Mouse (Mus musculus) liver, embryonic 14.5 days (tissue): ENCODE measurements around the gene Tpsb2. TPM values are rescaled to one million over a fixed set of nuclear protein-coding genes. Genes with fewer than 3 reads are reported as not detected.

ENCODE experiments used
- ATAC-seq: fragments of 200-750 bp; cut with Nextera tagmentation; 2 replicates; pipeline ENCODE4 v1.8.0; 2017; ENCODE audit warnings: moderate number of reproducible peaks, mild to moderate bottlenecking, moderate library complexity; ENCODE audit not compliant: insufficient read depth
- DNase-seq, 3 experiments: peaks; one replicate each; pipeline ENCODE4 v3.0.0-alpha.2; 2012 to 2013; ENCODE audit warnings: low read depth in 3 of 3, low spot score in 3 of 3
- H3K27ac ChIP-seq: fragments of 300-500 bp; sonication (generic); 2 replicates; pipeline ENCODE4 v1.5.1; 2014; ENCODE audit warnings: moderate library complexity, mild to moderate bottlenecking, control low read depth, inconsistent platforms
- H3K27me3 ChIP-seq: fragments of 300-500 bp; sonication (generic); 2 replicates; pipeline ENCODE4 v1.6.1; 2014; ENCODE audit warnings: mild to moderate bottlenecking, low read length, moderate library complexity; ENCODE audit not compliant: control insufficient read depth, insufficient read depth
- H3K36me3 ChIP-seq: fragments of 300-500 bp; sonication (generic); replicated peaks from 2 replicates; pipeline ENCODE4 v1.6.1; 2014; ENCODE audit warnings: low read depth; ENCODE audit not compliant: control insufficient read depth, insufficient read depth
- H3K4me1 ChIP-seq, 2 experiments: fragments of 200-500 bp in 1 of 2; fragments of 300-500 bp in 1 of 2; sonication (generic) in 1 of 2; replicated peaks; 2 replicates each; pipeline ENCODE4 v1.6.1; 2012 to 2014; ENCODE audit warnings: antibody characterized with exemption in 1 of 2, inconsistent platforms in 1 of 2, low read length in 1 of 2; ENCODE audit not compliant: control insufficient read depth in 2 of 2, insufficient read depth in 2 of 2
- H3K4me2 ChIP-seq: fragments of 300-500 bp; sonication (generic); 2 replicates; pipeline ENCODE4 v1.6.1; 2014; ENCODE audit warnings: low read depth, mild to moderate bottlenecking, control low read depth, moderate library complexity
- H3K4me3 ChIP-seq, 2 experiments: fragments of 200-500 bp in 1 of 2; fragments of 300-500 bp in 1 of 2; sonication (generic) in 1 of 2; 2 replicates each; pipeline ENCODE4 v1.5.1; 2012 to 2014; ENCODE audit warnings: low read depth in 2 of 2, low read length in 2 of 2, mild to moderate bottlenecking in 2 of 2, control low read depth in 1 of 2, inconsistent platforms in 1 of 2, moderate library complexity in 1 of 2; ENCODE audit not compliant: insufficient read depth in 1 of 2
- H3K9ac ChIP-seq: fragments of 300-500 bp; sonication (generic); replicated peaks from 2 replicates; pipeline ENCODE4 v1.6.1; 2014; ENCODE audit warnings: mild to moderate bottlenecking, control low read depth, moderate library complexity
- H3K9me3 ChIP-seq: fragments of 300-500 bp; sonication (generic); 2 replicates; pipeline ENCODE4 v1.6.1; 2016; ENCODE audit warnings: low read length, mixed read lengths; ENCODE audit not compliant: control insufficient read depth
- CTCF ChIP-seq: IDR thresholded peaks from 2 replicates; pipeline ENCODE4 v1.5.1; 2016; ENCODE audit warnings: antibody characterized with exemption, low read depth, control low read depth
- EP300 ChIP-seq: IDR thresholded peaks from 2 replicates; pipeline ENCODE4 v1.6.1; 2016; ENCODE audit warnings: antibody characterized with exemption, low read depth
- whole genome bisulfite sequencing: fragments of 180-500 bp; shearing (Covaris S2); extraction: QIAGEN DNeasy Blood & Tissue Kit; methylation state at CpG from one replicate; pipeline ENCODE4 v1.1.7; 2014; ENCODE audit not compliant: insufficient replicate concordance; 5-methylcytosine and 5-hydroxymethylcytosine counted together
- polyA plus RNA-seq, 2 experiments: library from polyadenylated mRNA; depleted of rRNA in 1 of 2; stranded (reverse) in 1 of 2; unstranded in 1 of 2; fragments of >200 nt; fragmentation: Nextera tagmentation in 1 of 2; extraction: Ambion mirVana in 1 of 2; gene quantifications; 2 replicates each; pipeline versions ENCODE4 v1.2.1 to v1.2.3; 2012 to 2014

The Tpsb2 gene
- polyA plus RNA-seq (2012; rRNA removed), result 0.11 and 0.12 TPM in 2 replicates
- 0.44 TPM in 1 of 2 replicates, not detected in the other for polyA plus RNA-seq (2014; fragmentation: Nextera tagmentation; extraction: Ambion mirVana)

GRCm38 (mm10) chr17:25366005-25366404 lies at the start of gene Tpsb2:
Gene Tpsb2 (plus strand): TSS chr17:25366305.
- H3K4me2 ChIP-seq, result no peak within 1 kb of the TSS
- H3K27ac ChIP-seq, result no peak within 1 kb of the TSS
- ATAC-seq (no peak), DNase-seq (no peak)
- no peaks in the 10 kb centered on the region for H3K4me1 ChIP-seq
- H3K27me3 ChIP-seq, result no peaks in the 10 kb centered on the region
- WGBS, result 49% methylated on average over 2 of the region's 2 CpGs
- no peak within 1 kb of the TSS for H3K4me3 ChIP-seq
- no peaks in the 10 kb centered on the region for H3K9me3 ChIP-seq
- H3K9ac ChIP-seq, result no peak within 1 kb of the TSS
- TF ChIP-seq EP300, result no peak
- TF ChIP-seq CTCF, result no peak
- H3K36me3 ChIP-seq, result no peaks in the 10 kb centered on the region

GRCm38 (mm10) chr17:25318354-25318753 lies 47.8 kb upstream of the Tpsb2 start, which contains the start of gene Prss29:
Gene Prss29 (plus strand): TSS chr17:25318654.
- no peak for DNase-seq
- H3K9me3 ChIP-seq, result no peaks in the 10 kb centered on the region
- no peaks in the 10 kb centered on the region for H3K27me3 ChIP-seq
- WGBS, result 45% methylated on average over 5 of the region's 5 CpGs
- TF ChIP-seq CTCF, result no peak
- TF ChIP-seq EP300, result no peak
- no peak within 1 kb of the TSS for H3K4me3 ChIP-seq
- H3K4me1 ChIP-seq, result peaks cover 0 to 3% of the 10 kb centered on the region in 2 experiments; a peak in 1 of 4 replicates
- no peak within 1 kb of the TSS for H3K4me2 ChIP-seq
- H3K27ac ChIP-seq, result no peak within 1 kb of the TSS
- no peaks in the 10 kb centered on the region for H3K36me3 ChIP-seq
- ATAC-seq, result no peak
- no peak within 1 kb of the TSS for H3K9ac ChIP-seq

- H3K9me3 ChIP-seq, result no peaks in the 10 kb centered on the region
- H3K27ac ChIP-seq, result no peak overlapping the region
- no peak for DNase-seq
- WGBS, result 71% methylated on average over 8 of the region's 8 CpGs
- peaks cover 0 to 9% of the 10 kb centered on the region in 2 experiments; a peak in 1 of 4 replicates for H3K4me1 ChIP-seq
- no peaks in the 10 kb centered on the region for H3K36me3 ChIP-seq
- ATAC-seq, result no peak
- no peak overlapping the region for H3K4me2 ChIP-seq
- H3K9ac ChIP-seq, result no peak overlapping the region
- no peaks in the 10 kb centered on the region for H3K27me3 ChIP-seq
- TF ChIP-seq CTCF (no peak), EP300 (no peak)
- H3K4me3 ChIP-seq, result no peak overlapping the region
These were observed 45.3 kb upstream of the Tpsb2 start for GRCm38 (mm10) chr17:25320819-25321218.

- H3K9ac ChIP-seq, result no peak overlapping the region
- ATAC-seq, result peak; percentile 55
- H3K36me3 ChIP-seq, result no peaks in the 10 kb centered on the region
- no peak overlapping the region for H3K4me2 ChIP-seq
- H3K27ac ChIP-seq, result no peak overlapping the region
- peaks cover 0 to 9% of the 10 kb centered on the region in 2 experiments; a peak in 1 of 4 replicates for H3K4me1 ChIP-seq
- TF ChIP-seq EP300 (no peak), CTCF (no peak)
- no peaks in the 10 kb centered on the region for H3K27me3 ChIP-seq
- DNase-seq, result peak in 1 of 3 experiments; percentile 3
- 16% methylated on average over 2 of the region's 2 CpGs for WGBS
- H3K4me3 ChIP-seq, result no peak overlapping the region
- no peaks in the 10 kb centered on the region for H3K9me3 ChIP-seq
These were observed 43.2 kb upstream of the Tpsb2 start for GRCm38 (mm10) chr17:25322930-25323329.

- no peak for ATAC-seq
- no peaks in the 10 kb centered on the region; the same call in 1 of the 2 replicates for H3K27me3 ChIP-seq
These were observed 33.8 kb upstream of the Tpsb2 start for GRCm38 (mm10) chr17:25332321-25332720.

More at GRCm38 (mm10) chr17:25332321-25332720, 33.8 kb upstream of the Tpsb2 start:
- Histone ChIP-seq H3K9ac (no peak overlapping the region), H3K36me3 (no peaks in the 10 kb centered on the region), H3K4me1 (no peaks in the 10 kb centered on the region), H3K4me2 (no peak overlapping the region), H3K27ac (no peak overlapping the region), H3K4me3 (no peak overlapping the region), H3K9me3 (no peaks in the 10 kb centered on the region)
- 17% methylated on average over 9 of the region's 9 CpGs for WGBS
- no peak for DNase-seq
- TF ChIP-seq EP300 (no peak), CTCF (no peak)
